Mouse (Mus musculus) heart, adult 2 months (tissue): ENCODE measurements around the gene Vtcn1. TPM values are rescaled to one million over a fixed set of nuclear protein-coding genes. Genes with fewer than 3 reads are reported as not detected.
A peak's percentile ranks its signal among the peaks of the same experiment; 100 is the strongest.

ENCODE experiments used
- DNase-seq, 2 experiments: peaks; one replicate each; pipeline ENCODE4 v3.0.0; 2021
- H3K27ac ChIP-seq: fragments of 200-600 bp; 2 replicates; pipeline ENCODE4 v1.8.1; 2022
- H3K27me3 ChIP-seq: fragments of 200-500 bp; 2 replicates; pipeline ENCODE4 v1.6.1; 2012; ENCODE audit warnings: mild to moderate bottlenecking, low read length, inconsistent platforms, mixed read lengths; ENCODE audit not compliant: control insufficient read depth, insufficient read depth
- H3K36me3 ChIP-seq: fragments of 200-500 bp; 2 replicates; pipeline ENCODE4 v1.6.1; 2012; ENCODE audit warnings: low read length, inconsistent platforms; ENCODE audit not compliant: control insufficient read depth, insufficient read depth
- H3K4me1 ChIP-seq: fragments of 200-500 bp; 2 replicates; pipeline ENCODE4 v1.6.1; 2011; ENCODE audit warnings: low read length; ENCODE audit not compliant: control insufficient read depth, insufficient read depth
- H3K4me3 ChIP-seq: fragments of 200-600 bp; 2 replicates; pipeline ENCODE4 v1.8.1; 2022
- H3K79me2 ChIP-seq: fragments of 200-500 bp; replicated peaks from 2 replicates; pipeline ENCODE4 v1.6.1; 2012; ENCODE audit warnings: mild to moderate bottlenecking, inconsistent platforms, low read length, moderate library complexity, mixed read lengths; ENCODE audit not compliant: control insufficient read depth, insufficient read depth
- H3K9ac ChIP-seq: fragments of 200-500 bp; 2 replicates; pipeline ENCODE4 v1.6.1; 2012; ENCODE audit warnings: low read depth, mild to moderate bottlenecking, control low read depth, inconsistent platforms, low read length, mixed read lengths
- CTCF ChIP-seq: fragments of 200-600 bp; IDR thresholded peaks from 2 replicates; pipeline ENCODE4 v1.8.1; 2022; ENCODE audit warnings: antibody characterized with exemption, mild to moderate bottlenecking, moderate library complexity
- EP300 ChIP-seq: fragments of 200-500 bp; IDR thresholded peaks from 2 replicates; pipeline ENCODE4 v1.6.1; 2011; ENCODE audit warnings: low read depth, low read length, control low read depth; ENCODE audit not compliant: insufficient read depth
- POLR2A ChIP-seq: fragments of 200-500 bp; IDR thresholded peaks from 2 replicates; pipeline ENCODE4 v1.6.1; 2011; ENCODE audit warnings: mild to moderate bottlenecking, low read depth, low read length, control low read depth; ENCODE audit not compliant: insufficient read depth
- WGBS: fragments of 180-500 bp; shearing (Covaris S2); methylation state at CpG from one replicate; pipeline ENCODE4 v1.1.7; 2018; 5-methylcytosine and 5-hydroxymethylcytosine counted together
- intact Hi-C: fragments of 180-260 bp; cut with DNase I; formaldehyde crosslinking; loops from one replicate; pipeline ENCODE4 v1.15.1; 2025
- polyA plus RNA-seq: library from polyadenylated mRNA; depleted of rRNA; stranded (reverse); fragments of >200 nt; gene quantifications from 2 replicates; pipeline ENCODE4 v1.2.3, GENCODE M21; 2012
- total RNA-seq, 2 experiments: library from RNA; stranded (reverse); gene quantifications; 2 replicates each; pipeline ENCODE4 v1.2.3; 2021

Gene Vtcn1
- total and polyA plus RNA-seq, 3 experiments: 0.32 to 0.92 (median 0.44) TPM

- intact Hi-C loops: loop anchor here (10.0 kb wide), 2 partner anchors 440 to 760 kb away; partner anchors contain the start of genes Gdap2, Tent5c and Wdr3
- Histone ChIP-seq H3K79me2 (no peaks in the 10 kb centered on the region), H3K36me3 (no peaks in the 10 kb centered on the region), H3K27ac (no peak overlapping the region), H3K4me3 (no peak overlapping the region), H3K27me3 (no peaks in the 10 kb centered on the region), H3K4me1 (peaks cover 3% of the 10 kb centered on the region), H3K9ac (no peak overlapping the region)
- DNase-seq: peak; percentile 35 to 41
- WGBS: 75% methylated on average over 16 of the region's 16 CpGs
- no peak for TF ChIP-seq CTCF
- TF ChIP-seq POLR2A: no peak
Observed at GRCm38 (mm10) chr3:100925176-100925575, 99.9 kb downstream of the Vtcn1 start.

- Histone ChIP-seq H3K4me3 (no peak overlapping the region), H3K36me3 (no peaks in the 10 kb centered on the region), H3K27me3 (no peaks in the 10 kb centered on the region), H3K79me2 (no peaks in the 10 kb centered on the region), H3K9ac (no peak overlapping the region), H3K27ac (no peak overlapping the region), H3K4me1 (no peaks in the 10 kb centered on the region)
- DNase-seq: no peak
- 95% methylated on average over 23 of the region's 23 CpGs for WGBS
- intact Hi-C loops: no loop called here
- TF ChIP-seq EP300 (no peak), POLR2A (no peak), CTCF (no peak)
Observed at GRCm38 (mm10) chr3:100931332-100932076, 106.2 kb downstream of the Vtcn1 start.

GRCm38 (mm10) chr3:100932077-100932944 is 107.1 kb downstream of the Vtcn1 start:
- H3K4me3 ChIP-seq: no peak overlapping the region
- no peaks in the 10 kb centered on the region for H3K27me3 ChIP-seq
- H3K27ac ChIP-seq: no peak overlapping the region
- no peak for DNase-seq
- H3K79me2 ChIP-seq: no peaks in the 10 kb centered on the region
- no peak overlapping the region for H3K9ac ChIP-seq
- no peaks in the 10 kb centered on the region for H3K36me3 ChIP-seq
- 81% methylated on average over 11 of the region's 11 CpGs for WGBS
- intact Hi-C loops: no loop called here
- TF ChIP-seq POLR2A (no peak), CTCF (peak; percentile 51), EP300 (no peak)
- no peaks in the 10 kb centered on the region for H3K4me1 ChIP-seq

- H3K4me3 ChIP-seq: no peak overlapping the region
- DNase-seq: no peak
- TF ChIP-seq EP300 (no peak), POLR2A (no peak), CTCF (no peak)
- H3K27ac ChIP-seq: no peak overlapping the region
- H3K9ac ChIP-seq: no peak overlapping the region
- WGBS: 94% methylated on average over 6 of the region's 6 CpGs
- H3K79me2 ChIP-seq: no peaks in the 10 kb centered on the region
- H3K27me3 ChIP-seq: no peaks in the 10 kb centered on the region
- no peaks in the 10 kb centered on the region for H3K36me3 ChIP-seq
- H3K4me1 ChIP-seq: no peaks in the 10 kb centered on the region
- intact Hi-C loops: no loop called here
Observed at GRCm38 (mm10) chr3:100935521-100935920, 110.3 kb downstream of the Vtcn1 start.

- H3K4me3 ChIP-seq: no peak overlapping the region
- 97% methylated on average over 6 of the region's 6 CpGs for WGBS
- intact Hi-C loops: no loop called here
- H3K79me2 ChIP-seq: no peaks in the 10 kb centered on the region
- TF ChIP-seq CTCF (no peak), POLR2A (no peak), EP300 (no peak)
- H3K36me3 ChIP-seq: no peaks in the 10 kb centered on the region
- no peak overlapping the region for H3K9ac ChIP-seq
- no peak for DNase-seq
- no peaks in the 10 kb centered on the region for H3K27me3 ChIP-seq
- no peak overlapping the region for H3K27ac ChIP-seq
- H3K4me1 ChIP-seq: no peaks in the 10 kb centered on the region
Observed at GRCm38 (mm10) chr3:100936201-100936600, 110.9 kb downstream of the Vtcn1 start.

- 90% methylated on average over 4 of the region's 4 CpGs for WGBS
Observed at GRCm38 (mm10) chr3:100938211-100938610, 113.0 kb downstream of the Vtcn1 start.

More at GRCm38 (mm10) chr3:100938211-100938610, 113.0 kb downstream of the Vtcn1 start:
- TF ChIP-seq CTCF (no peak), POLR2A (no peak), EP300 (no peak)
- H3K9ac ChIP-seq: no peak overlapping the region
- no peaks in the 10 kb centered on the region for H3K27me3 ChIP-seq
- DNase-seq: no peak
- intact Hi-C loops: no loop called here
- H3K27ac ChIP-seq: no peak overlapping the region
- no peaks in the 10 kb centered on the region for H3K4me1 ChIP-seq
- no peaks in the 10 kb centered on the region for H3K79me2 ChIP-seq
- no peaks in the 10 kb centered on the region for H3K36me3 ChIP-seq
- H3K4me3 ChIP-seq: no peak overlapping the region
